Mouse (Mus musculus) c-Kit-positive CD71-positive TER-119-positive erythroid progenitor cells, embryonic 14.5 days (primary cell): ENCODE measurements around the gene Rngtt.
"Not testable (repeated sequence)": the region's sequence is repeated elsewhere in the genome, so short reads cannot be mapped to it uniquely, and the experiment has no call there.

Source experiments
- DNase-seq: peaks from one replicate; pipeline ENCODE4 v3.0.0-alpha.2; 2013; ENCODE audit warnings: low spot score

Gene Rngtt

GRCm38 (mm10) chr4:33441864-33442263, 131.8 kb downstream of the Rngtt start:
- no peak for DNase-seq

- DNase-seq: no peak
Observed at GRCm38 (mm10) chr4:33446265-33446664, 136.2 kb downstream of the Rngtt start.

- no peak for DNase-seq
Observed at GRCm38 (mm10) chr4:33446881-33447280, 136.8 kb downstream of the Rngtt start.

- DNase-seq: not testable (repeated sequence)
Observed at GRCm38 (mm10) chr4:33450356-33450755, 140.2 kb downstream of the Rngtt start.

GRCm38 (mm10) chr4:33459851-33460250, 149.7 kb downstream of the Rngtt start:
- no peak for DNase-seq

- DNase-seq: no peak
Observed at GRCm38 (mm10) chr4:33464432-33464831, 154.3 kb downstream of the Rngtt start.

- DNase-seq: no peak
Observed at GRCm38 (mm10) chr4:33465871-33466270, 155.8 kb downstream of the Rngtt start.

GRCm38 (mm10) chr4:33466970-33467399, 156.9 kb downstream of the Rngtt start:
- peak; percentile 83 for DNase-seq

GRCm38 (mm10) chr4:33467627-33468026, 157.5 kb downstream of the Rngtt start:
- DNase-seq: no peak

GRCm38 (mm10) chr4:33468151-33468550, 158.0 kb downstream of the Rngtt start:
- no peak for DNase-seq

- peak; percentile 73 for DNase-seq
Observed at GRCm38 (mm10) chr4:33470671-33471302, 160.7 kb downstream of the Rngtt start.

GRCm38 (mm10) chr4:33478011-33478785, 168.1 kb downstream of the Rngtt start:
- no peak for DNase-seq

- no peak for DNase-seq
Observed at GRCm38 (mm10) chr4:33481721-33482120, 171.6 kb downstream of the Rngtt start.

- no peak for DNase-seq
Observed at GRCm38 (mm10) chr4:33486050-33486449, 175.9 kb downstream of the Rngtt start.

GRCm38 (mm10) chr4:33491108-33491507, 181.0 kb downstream of the Rngtt start:
- no peak for DNase-seq

GRCm38 (mm10) chr4:33494377-33494776, 184.3 kb downstream of the Rngtt start:
- no peak for DNase-seq

- no peak for DNase-seq
Observed at GRCm38 (mm10) chr4:33496985-33497384, 186.9 kb downstream of the Rngtt start.

- no peak for DNase-seq
Observed at GRCm38 (mm10) chr4:33497657-33498056, 187.5 kb downstream of the Rngtt start.

- no peak for DNase-seq
Observed at GRCm38 (mm10) chr4:33498160-33498874, 188.2 kb downstream of the Rngtt start.

- DNase-seq: no peak
Observed at GRCm38 (mm10) chr4:33506638-33507037, 196.5 kb downstream of the Rngtt start.

- DNase-seq: no peak
Observed at GRCm38 (mm10) chr4:33510544-33510943, 200.4 kb downstream of the Rngtt start.

- no peak for DNase-seq
Observed at GRCm38 (mm10) chr4:33513421-33513820, 203.3 kb downstream of the Rngtt start.
